Mouse (Mus musculus) liver, adult 2 months (tissue): ENCODE measurements at regions not wholly inside any gene's neighbourhood (a gene's known extent, or its start where the extent isn't known, plus 50 kb on each side); places are given as distances from the start of the nearest gene placed in this dataset.

ENCODE experiments used
- CTCF ChIP-seq: fragments of 200-500 bp; IDR thresholded peaks from 2 replicates; pipeline ENCODE4 v1.5.1; 2011; ENCODE audit warnings: low read depth, low read length, control low read depth
- POLR2A ChIP-seq: fragments of 200-500 bp; IDR thresholded peaks from 2 replicates; pipeline ENCODE4 v1.6.1; 2011; ENCODE audit warnings: low read length, control low read depth; ENCODE audit not compliant: insufficient read depth; ENCODE audit errors: extremely low read depth

GRCm38 (mm10) chr14:13146959-13147535 lies 137.5 kb upstream of the Synpr start:
- TF ChIP-seq CTCF, result no peak
- TF ChIP-seq POLR2A, result no peak
